Mouse (Mus musculus) hematopoietic stem cell, adult 5-6 weeks (primary cell): ENCODE results near the gene Ect2l. TPM values are rescaled to one million over a fixed set of nuclear protein-coding genes. Genes with fewer than 3 reads are reported as not detected.
A peak's percentile ranks its signal among the peaks of the same experiment; 100 is the strongest.

Experiments
- ATAC-seq, 2 experiments: fragments of 125-278 bp in 1 of 2; replicated peaks in 1 of 2; 2 replicates each; pipeline ENCODE4 v1.8.0; 2016 to 2017; ENCODE audit warnings: inconsistent platforms in 2 of 2, mild to moderate bottlenecking in 2 of 2, moderate number of reproducible peaks in 2 of 2, low read depth in 1 of 2, moderate TSS enrichment in 1 of 2; ENCODE audit not compliant: low FRiP score in 2 of 2, poor library complexity in 2 of 2, severe bottlenecking in 2 of 2, insufficient read depth in 1 of 2, low TSS enrichment in 1 of 2
- total RNA-seq: library from RNA; stranded (forward); fragments of 172-1452, 232-1000 nt; gene quantifications from 2 replicates; pipeline ENCODE4 v1.2.3, GENCODE M21; 2017

Ect2l gene
- 0.88 TPM in 1 of 2 replicates, not detected in the other for total RNA-seq

DNA sequence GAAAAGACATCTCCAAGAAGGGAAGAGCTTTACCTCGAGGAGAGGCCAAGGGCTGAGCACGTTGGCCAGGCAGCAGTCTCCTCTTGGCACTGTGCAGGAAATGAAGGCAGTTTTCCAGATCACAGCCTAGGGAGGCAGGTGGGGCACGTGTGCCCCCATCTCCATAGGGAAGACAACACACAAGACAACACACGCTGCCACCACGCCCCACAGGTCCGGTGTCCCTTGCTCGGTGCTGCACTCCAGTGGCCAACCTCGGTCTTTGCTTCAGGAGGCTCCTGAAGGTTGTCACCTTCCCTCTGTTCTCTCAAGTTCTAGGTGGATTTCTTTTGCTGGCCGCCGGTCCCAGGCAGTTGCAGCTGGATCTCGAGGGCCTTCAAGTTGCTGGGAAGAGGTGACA, at the start of gene Ect2l:
Ect2l (minus strand) TSS at position 165 of the 400 bp plus-strand sequence.
- peak; percentile 78 to 94 for ATAC-seq

DNA sequence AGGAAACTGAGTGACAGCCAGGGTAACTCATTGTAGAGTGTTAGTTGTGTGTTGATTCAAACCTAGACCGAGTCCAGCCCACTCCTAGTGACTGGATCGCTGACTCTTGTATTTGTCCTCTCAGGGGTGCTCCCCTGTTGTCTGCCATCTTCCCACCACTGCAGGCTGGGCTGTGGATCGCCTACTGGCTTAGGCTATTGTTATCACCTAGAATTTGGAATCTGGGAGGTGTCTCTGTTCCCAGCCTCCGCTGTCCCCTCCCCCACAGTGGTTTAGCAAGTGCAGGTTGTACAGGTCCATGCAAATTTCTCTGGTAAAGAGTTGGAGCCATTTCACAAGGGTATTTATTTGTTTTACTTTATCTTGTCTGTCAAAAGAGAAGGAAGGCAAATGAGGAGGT, 40.7 kb upstream of the Ect2l start:
- ATAC-seq = no peak

DNA sequence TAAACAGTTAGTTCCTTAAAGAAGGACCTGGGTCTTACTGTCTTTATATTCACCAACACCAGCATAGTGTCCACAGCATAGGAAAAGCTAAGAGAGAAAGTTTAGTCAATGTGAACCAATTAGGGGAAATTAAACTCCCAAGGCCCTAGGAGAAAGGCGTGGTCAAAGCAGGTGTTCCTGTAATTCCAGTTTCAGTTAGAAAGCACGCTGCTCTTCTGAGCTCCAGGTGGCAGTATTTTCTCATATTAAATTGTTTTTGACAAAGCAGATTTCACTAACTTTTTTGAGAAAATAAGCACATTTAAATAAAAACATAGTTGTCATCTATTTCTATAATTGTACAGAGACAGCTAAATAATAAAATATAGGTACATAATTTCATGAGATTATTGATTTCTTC, 32.9 kb upstream of the Ect2l start:
- ATAC-seq = no peak

DNA sequence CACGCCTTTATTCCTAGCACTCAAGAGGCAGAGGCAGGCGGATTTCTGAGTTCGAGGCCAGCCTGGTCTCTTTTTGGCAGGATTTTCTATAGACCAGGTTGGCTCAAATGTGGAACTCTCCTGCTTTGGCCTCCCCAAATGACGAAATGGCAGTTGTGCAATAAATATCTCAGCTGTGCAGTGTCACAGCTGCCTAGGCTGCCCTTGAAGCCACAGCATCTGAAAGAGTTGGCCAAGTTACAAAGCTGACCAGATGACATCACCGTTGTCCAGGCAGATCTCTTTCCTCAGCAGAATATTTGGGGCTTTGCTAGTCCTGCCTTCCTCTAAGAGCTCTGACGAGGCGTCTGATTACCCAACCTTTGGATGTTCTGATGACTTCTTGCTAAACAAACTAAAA, 26.5 kb upstream of the Ect2l start:
- peak in 1 of 2 experiments; percentile 39; a peak in 1 of 4 replicates for ATAC-seq

DNA sequence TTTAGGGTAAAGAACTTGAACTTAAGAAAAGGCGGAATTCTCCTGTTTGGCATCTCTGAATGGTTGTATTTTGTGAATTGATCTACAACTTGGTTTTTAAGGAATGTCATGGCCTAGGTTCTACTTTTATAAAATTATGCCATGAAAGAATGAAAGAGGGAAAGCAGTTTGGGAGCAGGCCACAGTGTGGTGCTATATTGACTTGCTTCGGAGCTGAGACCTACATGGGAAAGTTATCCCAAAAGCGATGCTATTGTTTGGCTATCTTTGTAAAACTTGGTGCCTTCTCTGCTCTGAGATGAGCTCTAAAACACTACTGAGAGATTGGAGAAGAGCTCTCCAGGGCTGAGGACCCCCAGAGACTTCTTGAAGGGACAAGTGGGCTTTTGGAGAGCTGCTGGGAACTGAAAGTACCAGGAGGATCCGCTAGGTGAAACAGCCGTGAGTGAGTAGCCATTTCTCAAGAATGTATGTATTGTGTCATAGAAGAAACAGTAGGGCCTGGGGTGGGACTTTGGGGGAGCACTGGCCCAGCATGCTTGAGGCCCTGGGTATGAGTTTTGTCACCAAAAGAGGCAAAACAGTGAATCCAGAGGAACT, 25.7 kb upstream of the Ect2l start:
- no peak for ATAC-seq

DNA sequence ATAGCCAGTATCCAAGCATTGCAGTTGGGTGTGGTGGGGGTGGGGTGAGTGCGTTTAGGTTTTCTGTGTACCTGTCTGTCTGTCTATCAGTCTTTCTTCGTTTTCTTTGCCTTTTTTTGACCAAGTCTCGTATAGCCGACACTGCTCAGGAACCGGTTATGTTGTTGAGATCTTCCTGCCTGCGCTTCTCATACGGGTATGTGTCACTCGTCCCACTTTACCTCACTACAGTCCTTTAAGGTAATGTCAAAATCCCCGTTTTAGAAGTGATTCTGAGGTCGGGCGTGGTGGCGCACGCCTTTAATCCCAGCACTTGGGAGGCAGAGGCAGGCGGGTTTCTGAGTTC, 24.7 kb upstream of the Ect2l start:
- ATAC-seq = no peak

DNA sequence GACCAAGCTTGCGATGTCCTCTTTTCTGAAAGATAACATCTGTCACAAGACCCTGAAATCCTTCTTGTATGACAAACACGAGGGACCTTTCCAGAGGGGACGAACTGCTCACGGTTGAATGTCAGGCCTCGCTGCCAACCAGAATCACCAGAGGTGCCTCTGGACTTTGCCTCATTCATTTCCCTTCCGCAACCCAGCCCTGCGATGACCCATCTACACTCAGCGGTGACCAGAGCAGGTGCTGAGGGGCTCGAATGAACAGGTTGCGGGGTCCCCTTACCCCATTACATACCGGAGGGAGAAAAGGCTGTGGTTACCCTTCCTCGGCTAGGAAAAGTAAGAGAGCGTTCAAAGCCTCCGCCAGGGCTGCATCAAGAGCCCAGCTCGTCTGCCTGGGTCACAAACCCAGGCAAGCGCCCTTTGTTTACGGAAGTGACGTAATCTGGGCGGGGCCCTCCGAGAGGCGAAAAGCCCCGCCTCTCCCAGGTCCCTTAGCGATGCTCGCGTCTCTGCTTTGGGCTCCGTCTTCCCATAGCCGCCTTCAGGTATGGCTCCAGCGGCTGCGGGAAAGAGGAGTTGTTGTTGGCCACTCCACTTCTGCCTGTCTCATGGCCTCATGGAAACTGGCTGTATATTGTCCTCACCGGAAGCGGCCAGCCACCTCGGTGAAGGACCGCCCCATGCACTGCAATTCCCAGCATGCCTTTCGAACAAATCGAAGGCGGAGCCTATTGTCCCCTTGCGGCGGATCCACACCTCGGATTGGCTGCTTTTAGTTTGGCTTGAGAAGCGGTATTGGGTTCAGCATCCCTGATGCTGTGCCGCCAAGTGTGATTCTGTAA, 24.1 kb upstream of the Ect2l start, which contains the start of gene Ccdc28a:
Ccdc28a (minus strand) TSS at position 439 of the 842 bp plus-strand sequence.
- peak; percentile 97 for ATAC-seq

DNA sequence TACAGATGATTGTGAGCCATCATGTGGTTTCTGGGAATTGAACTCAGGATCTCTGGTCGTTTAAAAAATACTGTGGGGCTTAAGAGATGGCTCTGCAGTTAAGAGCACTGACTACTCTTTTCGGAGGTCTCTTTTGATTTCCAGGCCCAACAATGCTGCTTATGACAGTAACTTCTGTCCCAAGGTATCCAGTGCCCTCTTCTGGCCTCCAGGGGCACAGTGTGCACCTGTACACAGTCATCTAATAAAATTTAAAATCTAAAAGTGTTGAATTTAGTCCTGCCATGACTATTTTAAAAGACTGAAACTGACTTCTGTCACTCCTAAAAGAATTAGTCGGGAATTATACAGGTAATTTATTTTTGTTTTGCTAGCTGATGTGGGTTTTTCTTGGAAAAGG, 23.2 kb upstream of the Ect2l start:
- ATAC-seq = no peak

DNA sequence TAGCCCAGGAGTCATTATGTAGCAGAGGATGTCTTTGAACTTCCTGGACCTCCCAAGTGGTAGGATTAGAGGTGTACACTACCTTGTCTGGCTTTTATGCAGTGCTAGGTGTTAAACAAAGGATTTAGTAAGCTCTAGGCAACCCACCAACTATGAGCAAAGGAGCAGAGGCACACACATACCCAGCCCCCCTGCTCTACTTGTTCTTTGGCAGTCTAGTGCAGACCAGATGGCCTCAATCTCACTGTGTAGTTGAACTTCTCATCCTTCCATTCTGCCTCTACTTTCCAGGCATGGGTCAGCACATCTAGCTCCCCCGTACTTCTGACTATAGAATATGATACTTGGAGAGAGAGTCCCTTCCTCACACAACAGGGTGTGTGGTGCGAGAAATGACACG, 13.7 kb upstream of the Ect2l start:
- ATAC-seq = no peak

DNA sequence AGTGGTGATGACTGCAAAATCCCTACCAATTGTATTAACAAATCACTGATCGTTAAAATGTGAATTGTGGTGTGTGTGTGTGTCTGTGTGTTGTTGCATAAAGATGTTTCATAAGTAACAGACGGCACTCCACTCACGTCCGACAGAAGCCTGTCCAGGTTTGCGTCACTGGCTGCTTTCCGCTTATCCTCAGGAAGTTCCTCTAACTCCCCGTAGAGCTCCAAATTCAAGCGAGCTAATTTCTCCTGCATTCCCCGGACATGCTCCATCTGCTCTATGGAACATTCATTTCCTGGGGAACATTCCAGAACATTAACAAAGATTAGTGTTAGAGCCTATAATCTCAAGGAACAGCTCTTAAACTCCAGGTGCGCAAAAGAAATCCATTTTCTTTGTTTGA, 8.7 kb upstream of the Ect2l start:
- ATAC-seq = no peak

DNA sequence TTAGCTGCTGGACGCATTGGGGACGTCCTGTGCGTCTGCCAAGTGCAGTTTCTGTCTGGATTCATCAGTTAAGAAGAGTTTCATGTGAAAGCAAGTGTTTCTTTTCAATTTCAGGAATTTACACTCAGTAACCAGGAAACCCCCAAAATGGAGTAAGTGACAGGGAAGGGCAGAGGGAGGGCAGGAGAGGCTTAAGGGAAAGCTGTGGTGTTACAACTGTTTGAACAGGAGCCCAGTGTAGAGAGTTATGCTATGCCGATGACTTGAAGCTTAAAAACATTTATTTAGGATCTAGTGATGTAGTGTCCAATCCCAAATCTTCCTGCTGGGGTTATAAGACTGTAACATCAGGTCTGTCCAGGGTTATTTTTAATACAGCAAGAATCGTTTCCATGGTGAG, 3.4 kb upstream of the Ect2l start:
- ATAC-seq = no peak

DNA sequence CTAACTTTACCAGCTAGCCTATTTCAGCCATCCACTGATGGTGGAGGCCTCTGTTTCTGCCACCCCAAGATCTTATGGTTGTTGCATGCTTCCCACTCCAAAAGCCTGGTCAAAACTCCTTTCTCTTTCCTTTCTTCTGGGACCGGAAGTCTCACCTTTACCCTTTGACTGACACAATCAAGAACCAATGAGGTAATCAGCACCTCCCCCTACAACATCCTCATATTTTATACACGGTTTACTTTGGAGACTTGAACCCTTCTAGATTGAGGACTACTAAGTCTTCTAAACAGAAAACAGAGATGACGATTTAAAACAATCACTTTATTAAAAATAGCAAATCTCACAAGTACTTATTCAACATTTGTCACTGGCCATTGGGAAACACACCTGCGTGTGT, 2.7 kb upstream of the Ect2l start:
- no peak for ATAC-seq

DNA sequence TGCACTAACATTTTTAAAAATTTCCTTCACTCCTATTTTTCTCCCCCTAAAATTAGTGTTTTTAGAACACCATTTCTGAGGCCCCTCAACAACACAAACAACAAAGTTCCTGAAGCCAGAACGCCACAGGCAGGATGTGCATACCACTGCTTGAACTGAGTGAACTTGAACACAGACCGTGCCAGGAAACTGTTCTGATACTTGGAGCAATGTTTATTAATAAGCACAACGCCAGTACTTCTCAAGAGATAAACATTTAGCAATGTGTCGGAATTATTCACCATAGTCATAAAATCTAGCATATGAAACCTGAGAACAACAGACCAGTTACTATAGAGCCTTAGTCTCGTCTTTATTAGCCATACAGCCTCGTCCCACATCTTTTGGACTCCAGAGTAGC, 571 bp downstream of the Ect2l start:
- ATAC-seq = no peak

DNA sequence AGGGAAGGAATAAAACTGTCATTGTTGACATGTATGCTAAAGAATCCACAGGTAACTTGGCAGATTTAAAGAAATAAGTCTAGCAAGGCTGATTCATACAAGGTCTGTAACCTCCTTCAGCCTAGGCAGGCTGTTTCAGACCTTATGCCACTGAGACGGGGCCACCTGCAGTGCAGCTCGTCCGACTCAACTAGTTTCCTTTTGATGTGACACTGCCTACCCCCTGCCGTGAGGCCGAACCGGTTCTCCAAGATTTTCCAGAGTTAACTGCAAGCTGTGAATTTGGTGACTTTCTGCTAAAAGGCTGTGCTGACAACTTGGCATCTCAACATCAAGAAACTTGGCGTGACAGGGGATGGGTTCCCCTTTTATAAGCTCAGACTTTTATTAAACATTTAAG, 6.6 kb downstream of the Ect2l start:
- ATAC-seq = no peak

DNA sequence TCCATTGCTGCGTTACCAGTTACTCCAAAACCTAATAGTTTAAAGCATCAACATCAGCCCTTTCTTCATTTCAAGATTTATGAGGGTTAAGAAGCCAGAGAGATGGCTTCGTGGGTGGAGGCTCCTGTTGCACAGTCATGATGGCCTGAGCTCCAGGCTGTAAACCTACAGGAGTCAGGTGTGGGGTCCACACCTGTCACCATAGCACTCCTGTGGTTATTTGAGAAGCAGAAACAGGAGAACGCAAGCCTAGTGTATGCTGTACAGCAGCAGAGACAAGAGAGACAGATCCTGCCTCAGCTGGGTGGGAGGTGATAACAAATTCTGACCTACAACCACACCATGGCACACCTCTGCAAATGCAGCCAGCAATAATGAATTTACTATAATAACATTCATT, 8.3 kb downstream of the Ect2l start:
- ATAC-seq = no peak

DNA sequence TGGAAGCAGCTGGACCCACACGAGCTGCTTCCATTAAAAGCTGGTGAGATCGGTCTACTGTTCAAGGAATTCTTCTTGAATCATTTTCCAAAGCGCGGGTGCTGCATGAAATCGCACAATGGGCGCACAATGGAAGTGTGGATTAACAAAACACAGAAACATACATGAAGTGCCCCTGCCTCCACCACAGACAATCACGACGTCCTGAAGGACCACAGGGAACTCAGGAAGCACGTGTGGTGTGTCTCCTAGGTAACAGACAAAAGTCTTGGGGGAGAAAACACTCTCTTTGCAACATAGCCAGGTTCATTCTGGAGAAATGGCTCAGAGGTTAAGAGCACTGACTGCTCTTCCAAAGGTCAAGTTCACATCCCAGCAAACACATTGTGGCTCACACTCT, 10.0 kb downstream of the Ect2l start:
- ATAC-seq = no peak

DNA sequence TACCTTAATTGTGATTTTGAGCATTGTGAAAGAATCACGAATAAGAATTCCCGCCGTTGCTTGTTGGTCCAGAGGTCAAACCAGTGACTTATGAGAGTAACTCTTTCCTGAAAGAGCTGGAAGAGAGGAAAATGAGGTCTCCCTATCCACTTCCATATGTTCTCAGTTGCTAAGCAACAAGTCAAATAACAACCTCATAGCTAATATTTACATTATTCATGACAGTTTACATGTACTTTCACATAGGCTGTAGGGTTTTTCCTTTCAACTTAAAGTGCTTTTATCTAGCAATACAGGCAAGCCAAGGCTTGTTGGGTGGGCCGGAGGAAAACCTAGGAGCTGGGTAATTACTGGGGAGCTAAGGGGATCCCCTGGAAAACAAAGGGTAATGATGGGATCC, 10.8 kb downstream of the Ect2l start:
- no peak for ATAC-seq

DNA sequence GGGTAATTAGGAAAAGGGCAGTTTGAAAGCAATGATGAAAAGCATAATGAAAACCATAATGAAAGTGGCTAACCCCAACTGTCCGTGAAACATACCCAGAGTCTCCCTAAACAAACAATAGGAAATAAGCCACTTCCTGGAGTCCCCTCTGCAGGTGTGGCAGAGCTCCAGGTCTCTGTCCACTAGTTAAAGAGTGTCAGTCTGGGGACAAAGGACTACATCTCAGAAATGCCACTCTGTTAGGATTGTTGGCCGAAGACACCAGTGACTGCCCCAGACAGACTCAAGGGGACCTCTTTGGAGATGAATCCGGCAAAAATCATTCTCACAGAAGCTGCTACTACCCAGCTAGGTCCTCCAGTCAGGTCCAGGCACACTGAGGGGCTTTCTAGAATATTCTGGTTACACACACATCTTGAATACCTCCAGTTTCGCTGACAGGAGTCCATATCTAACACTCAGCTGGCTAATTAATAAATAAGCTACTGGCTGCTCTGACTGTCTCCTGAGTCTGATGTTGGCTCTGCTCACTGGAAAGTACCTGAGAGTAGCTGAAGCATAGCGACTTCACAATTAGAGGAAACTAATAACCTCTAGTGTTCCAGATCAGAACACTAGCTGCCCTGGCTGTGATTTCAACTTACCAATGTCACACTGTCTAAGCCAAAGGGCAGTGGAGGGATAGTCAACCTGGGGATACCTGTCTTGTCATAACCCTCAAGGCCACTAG, 12.2 kb downstream of the Ect2l start:
- ATAC-seq = no peak
